Mouse (Mus musculus): ENCODE data around the gene Dph1.

GRCm38 (mm10) chr11:75210755-75211154 lies 19.7 kb upstream of the Dph1 start:
- TF ChIP-seq POLR2A (IDR thresholded peaks at IDR 0.05; ENCODE audit: borderline replicate concordance, insufficient read depth, low read length) = no peak
- no peak for TF ChIP-seq CTCF (IDR thresholded peaks at IDR 0.05; ENCODE audit: borderline replicate concordance, insufficient read depth, low read depth, low read length)

Measured in cerebellum, adult 2 months (tissue).